Mouse (Mus musculus): ENCODE data around the gene Tbcd.

Gene Tbcd

DNA sequence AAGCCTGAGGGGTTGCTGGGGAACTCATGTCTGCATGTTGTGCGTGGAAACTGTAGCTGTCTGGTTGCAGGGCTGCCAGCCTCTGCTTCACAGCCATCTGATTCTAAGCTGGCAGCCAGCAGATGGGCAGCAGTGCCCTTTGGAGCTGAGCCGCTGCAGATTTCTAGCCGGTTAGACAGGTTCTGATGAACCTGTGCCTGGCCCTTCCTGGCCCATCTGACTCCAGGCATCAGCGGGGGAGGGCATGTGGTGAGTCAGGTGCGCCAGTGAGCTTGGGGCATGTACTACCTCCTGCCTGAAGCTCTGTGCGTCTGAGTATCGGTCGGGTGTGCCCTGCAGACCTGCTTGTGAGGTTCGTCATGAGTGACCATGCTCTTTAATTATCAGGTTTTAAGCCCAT is 92.2 kb downstream of the Tbcd start:
- peak; percentile 34 for DNase-seq

- no peak for DNase-seq
Observed at GRCm38 (mm10) chr11:121544755-121545397, 93.1 kb downstream of the Tbcd start.

DNA sequence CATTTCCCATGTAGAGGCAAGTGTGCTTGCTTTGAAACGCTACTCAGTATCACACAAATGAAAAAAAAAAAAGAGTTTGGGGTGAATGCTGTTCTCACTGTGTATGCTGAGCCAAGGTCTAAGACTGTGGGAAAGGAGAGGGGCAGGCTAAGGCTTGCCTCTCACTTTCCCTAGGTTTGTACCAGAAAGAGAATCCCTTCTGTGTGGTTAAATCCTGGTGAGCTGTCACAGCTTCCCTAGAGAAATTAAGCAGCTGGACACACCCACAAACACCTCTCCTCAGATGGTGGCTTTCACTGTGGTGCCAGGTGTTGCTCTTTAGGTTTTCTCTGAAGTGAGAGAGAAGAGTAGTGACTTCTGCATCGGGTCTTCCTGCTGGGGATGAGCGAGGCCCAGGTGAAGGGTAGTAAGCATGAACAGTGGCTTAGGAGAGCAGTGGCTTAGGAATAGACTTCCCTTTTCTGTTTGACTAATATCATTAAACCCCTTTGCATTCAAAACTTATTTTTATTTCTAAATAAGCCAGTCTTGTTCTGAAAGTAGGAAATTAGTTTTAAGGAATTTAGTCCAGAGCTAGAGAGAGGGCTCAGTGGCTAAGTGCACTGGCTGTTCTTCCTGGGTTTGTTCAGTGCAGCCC is 93.8 kb downstream of the Tbcd start:
- DNase-seq, result no peak

DNA sequence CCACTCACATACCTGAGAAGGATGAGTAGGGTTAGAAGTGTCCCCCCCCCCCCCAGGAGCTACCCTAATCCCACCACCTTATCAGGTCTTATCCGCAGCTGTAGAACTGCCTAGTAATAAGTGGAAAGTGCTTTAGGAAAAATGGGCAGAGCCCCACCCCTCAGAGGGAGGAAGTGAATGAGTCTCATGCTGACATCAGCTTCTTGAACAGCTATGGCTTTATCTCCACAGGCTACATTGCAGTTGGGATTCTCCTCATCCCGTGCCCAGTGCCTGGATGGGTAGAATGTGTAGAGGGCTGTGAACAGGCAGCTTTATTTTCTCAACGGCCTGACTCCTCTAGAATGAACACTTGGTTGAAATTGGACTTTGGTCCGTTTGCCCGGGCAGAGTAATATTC is 95.5 kb downstream of the Tbcd start:
- DNase-seq, result no peak

- DNase-seq, result no peak
Observed at GRCm38 (mm10) chr11:121547925-121548324, 96.2 kb downstream of the Tbcd start.

DNA sequence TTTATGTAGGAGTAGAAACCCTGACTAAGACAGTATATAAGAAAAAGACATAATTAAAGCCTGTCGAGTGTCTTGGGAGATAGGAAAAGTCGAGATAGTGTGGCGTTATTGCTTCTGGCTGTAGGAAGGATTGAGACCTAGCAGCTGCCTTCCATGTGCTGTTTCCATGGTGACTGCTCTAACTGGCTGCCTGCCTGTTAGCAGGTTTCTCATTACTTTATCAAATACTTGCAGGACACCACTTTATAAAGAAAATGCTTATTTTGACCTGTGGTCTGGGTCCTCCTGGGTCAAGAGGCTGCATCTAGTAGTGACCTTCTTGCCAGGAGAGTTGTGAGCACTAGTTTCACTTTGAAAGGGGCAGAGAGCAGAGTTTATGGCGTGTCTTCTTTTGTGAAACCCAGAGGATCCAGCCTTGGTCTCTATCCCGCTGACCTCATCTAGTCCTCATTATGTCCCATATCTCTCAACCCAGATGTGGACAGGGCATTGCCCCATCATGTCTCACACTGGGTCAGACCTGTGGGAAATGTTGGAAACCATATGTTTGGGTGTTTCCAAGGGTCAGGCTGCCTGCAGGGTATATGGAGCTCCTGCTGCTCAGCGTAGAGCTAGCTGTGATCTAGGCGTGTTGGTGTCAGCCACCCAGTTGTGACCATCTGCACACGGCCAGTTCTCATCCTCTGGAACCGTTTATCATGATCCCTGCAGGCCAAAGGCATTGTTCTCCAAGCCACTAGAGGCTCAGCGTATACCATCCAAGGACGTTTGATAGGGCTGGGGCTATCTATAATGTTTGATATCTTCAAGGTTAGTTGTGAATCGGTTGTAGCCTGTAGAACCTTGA is 97.5 kb downstream of the Tbcd start:
- peak; percentile 62 for DNase-seq

DNA sequence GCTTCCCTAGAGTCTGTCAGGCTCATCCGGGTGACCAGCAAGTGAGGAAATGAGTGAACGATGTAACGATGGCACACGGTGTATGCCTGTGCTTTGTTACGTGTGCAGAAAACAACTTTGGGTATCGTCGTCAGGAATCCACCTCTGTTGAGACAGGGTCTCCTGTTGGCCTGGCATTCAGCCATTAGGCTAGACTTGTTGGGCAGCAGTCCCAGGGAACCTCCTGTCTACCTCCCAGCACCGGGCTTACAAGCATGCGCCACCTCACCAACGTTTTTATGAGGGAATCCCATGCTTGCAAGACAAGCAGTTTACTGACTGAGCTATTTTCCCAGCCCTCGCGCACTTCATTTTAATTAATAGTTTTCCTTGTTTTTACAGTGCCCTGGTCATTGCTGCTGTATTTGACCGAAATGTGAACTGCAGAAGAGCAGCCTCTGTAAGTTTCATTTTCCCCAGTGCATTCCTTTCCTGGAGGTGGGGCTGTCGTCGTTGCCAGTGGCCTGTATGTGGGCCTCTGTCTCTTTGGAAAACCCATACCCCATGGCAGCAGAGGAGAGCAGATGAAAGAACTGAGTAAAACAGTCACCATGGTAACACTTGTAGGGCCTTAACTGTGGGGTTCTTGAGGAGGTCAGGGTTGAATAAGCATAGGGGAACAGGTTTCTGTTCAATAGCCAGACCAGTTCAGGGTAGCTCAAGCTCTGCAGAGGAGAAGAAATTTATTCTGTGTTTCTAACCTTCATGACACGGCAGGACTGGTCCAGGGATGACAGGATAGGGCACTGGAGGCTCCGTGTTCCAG is 98.3 kb downstream of the Tbcd start:
- no peak for DNase-seq

DNA sequence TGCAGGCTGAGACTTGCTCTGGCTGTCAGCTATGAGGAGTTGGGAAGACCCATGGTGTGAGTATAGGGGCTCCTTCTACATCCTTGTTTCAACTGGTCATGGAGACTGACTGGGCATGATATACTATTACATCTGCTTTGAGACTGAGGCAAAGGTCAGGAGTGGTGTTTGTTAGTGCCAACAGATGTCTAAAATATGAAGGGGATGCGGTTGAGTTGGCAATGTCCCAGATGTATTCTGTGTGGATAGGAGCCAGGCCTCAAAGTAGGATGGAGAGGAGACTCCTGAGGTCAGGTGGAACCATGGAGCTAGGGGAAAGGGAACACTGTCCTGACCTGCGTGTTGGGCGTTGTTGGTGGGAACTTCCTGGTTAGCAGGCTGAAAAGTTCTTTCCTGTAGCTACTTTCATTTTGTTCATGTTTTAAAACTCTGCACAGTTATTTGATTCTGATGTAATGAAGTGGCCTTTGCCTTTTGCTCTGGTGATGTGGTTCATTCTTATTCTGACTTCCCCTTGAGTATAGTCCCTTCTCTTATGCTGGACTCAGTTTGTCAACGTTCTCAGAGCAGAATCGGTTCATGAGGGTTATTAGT is 99.6 kb downstream of the Tbcd start:
- no peak for DNase-seq

DNA sequence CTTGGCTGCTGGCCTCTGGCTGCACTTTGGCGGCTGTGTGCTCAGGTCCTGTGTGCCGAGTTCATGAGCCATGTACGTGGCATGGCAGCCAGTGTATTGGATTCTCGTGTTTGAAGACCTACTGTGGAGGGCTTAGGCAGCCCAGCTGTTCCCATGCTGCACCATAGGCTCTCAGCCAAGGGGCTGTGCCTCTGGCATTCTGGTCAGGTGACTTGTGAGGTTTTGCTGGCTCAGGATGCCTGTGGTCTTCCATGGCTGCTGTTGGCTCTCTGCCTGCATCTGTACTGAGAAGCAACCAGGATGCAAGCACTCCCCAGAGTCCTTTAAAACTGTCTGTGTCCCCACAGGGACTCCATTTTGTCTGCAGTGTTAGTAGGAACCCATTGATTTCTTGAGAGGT is 100.4 kb downstream of the Tbcd start:
- no peak for DNase-seq

- no peak for DNase-seq
Observed at GRCm38 (mm10) chr11:121552846-121553457, 101.2 kb downstream of the Tbcd start.

DNA sequence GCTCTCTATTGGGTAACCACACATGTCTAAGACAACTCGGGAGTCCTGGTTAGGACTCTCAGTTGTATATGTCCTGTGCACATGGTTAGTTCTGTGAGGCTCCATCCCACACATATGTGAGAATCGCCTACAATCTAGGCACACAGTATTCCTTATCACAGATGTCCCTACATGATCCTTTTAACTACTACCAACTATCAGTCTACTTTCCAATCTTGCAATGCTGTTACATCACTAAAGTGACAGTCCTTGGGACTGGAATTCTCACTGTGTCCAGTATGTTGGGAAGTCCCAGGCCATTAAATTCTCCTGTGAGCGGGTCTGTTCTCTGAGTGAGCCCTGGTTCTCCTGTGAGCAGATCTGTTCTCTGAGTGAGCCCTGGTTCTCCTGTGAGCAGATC is 101.7 kb downstream of the Tbcd start:
- DNase-seq, result no peak

GRCm38 (mm10) chr11:121556727-121557126 is 105.0 kb downstream of the Tbcd start:
- no peak for DNase-seq

- no peak for DNase-seq
Observed at GRCm38 (mm10) chr11:121557946-121558345, 106.2 kb downstream of the Tbcd start.

DNA sequence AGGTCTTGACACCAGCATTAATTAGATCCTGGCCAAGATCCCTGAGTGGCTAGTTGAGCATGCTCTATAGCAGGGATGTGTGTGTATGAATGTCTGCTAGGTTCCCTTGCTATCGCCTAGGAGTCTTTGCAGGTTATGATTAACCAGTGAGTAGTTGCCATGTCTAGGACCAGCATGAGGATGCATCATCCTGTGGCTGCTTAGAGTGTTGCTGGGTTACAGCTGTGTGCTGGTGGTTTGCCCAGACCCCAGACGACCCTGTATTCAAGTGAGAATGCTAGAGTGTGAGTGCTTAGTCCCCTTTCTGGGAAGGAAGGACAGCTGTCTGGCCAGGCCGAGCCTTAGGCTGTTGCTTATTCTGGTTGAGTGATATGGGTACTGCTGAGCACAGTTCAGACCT is 106.8 kb downstream of the Tbcd start:
- no peak for DNase-seq

DNA sequence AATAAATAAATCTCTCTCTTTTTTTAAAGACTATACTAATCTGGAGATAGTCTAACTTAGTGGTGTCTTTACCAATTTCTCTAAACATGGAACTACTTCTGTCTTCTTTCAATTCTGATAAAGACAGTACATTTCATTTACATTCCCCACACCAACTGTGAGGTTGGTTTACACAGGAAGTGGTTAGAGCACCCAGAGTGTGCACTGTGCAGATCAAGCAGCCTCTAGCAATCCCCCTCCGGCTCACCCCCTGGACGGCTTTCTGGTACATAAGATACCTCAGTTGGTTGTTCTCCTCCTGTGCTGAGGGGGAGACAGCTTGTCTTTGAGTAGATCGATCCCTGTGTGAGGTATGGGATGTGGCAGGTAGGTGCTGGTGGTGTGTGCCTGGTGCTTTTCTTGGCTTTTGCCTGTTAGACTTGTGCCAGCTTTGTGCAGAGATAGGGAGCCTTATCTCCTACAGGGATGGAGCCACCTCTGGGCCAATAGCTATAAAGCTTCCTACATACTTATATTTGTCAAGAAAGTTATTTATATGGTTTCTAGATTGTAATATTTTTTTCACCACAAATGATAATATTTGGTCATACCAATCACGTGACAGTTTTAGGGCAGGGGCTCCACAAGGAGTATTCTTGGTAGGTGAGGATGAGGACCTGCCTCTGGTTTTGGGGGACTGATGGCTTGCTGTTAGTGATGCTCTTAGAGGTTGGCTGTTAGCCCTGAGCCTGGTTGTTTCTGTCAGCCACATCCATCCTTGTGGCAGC is 108.0 kb downstream of the Tbcd start:
- no peak for DNase-seq

- DNase-seq, result no peak
Observed at GRCm38 (mm10) chr11:121560294-121560663, 108.5 kb downstream of the Tbcd start.

GRCm38 (mm10) chr11:121563312-121563711 is 111.6 kb downstream of the Tbcd start:
- no peak for DNase-seq

DNA sequence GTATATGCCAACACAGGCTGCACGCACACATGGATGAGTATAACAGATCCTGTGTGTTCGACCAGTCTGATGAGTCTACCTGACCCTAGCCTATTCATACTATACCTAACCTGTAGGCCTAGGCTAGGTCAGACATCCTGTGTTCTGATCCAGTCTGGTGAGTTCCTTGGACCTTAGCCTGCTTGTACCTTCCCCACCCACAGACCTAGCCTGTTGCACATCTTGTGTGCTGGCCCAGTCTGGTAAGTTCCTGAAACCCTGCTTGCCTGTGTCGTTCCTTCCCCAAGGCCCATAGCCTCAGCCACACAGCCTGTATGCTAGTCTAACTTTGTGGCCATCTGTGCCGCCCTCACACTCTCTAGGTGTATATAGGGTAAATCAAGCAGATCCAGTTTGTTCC is 112.5 kb downstream of the Tbcd start:
- no peak for DNase-seq

DNA sequence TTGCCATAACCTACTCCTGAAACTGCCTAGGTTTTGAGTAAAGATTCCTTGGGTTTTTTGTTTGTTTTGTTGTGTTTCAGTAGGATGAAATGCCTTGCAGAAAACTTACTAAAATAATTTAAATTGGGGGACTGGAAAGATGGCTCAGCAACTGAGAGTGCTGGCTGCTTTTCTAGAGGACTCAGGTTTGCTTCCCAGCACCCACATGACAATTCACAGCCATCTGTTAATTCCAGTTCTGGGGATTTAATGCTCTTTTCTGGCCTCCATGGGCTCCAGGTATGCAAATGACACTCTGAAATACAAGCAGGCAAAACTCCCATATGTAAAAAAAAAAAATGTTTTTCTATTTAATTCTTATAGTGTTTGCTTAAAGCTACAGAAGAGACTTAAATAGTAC is 130.1 kb downstream of the Tbcd start:
- no peak for DNase-seq

- no peak for DNase-seq
Observed at GRCm38 (mm10) chr11:121597254-121597653, 145.5 kb downstream of the Tbcd start.

GRCm38 (mm10) chr11:121601422-121601821 is 149.7 kb downstream of the Tbcd start:
- no peak for DNase-seq

GRCm38 (mm10) chr11:121605604-121606003 is 153.9 kb downstream of the Tbcd start:
- DNase-seq, result no peak
